Mouse (Mus musculus) MEL (cell line): ENCODE measurements around the gene Daam2. TPM values are rescaled to one million over a fixed set of nuclear protein-coding genes. Genes with fewer than 3 reads are reported as not detected.

Experiments
- DNase-seq: peaks from one replicate; pipeline ENCODE4 v3.0.0; 2011; ENCODE audit warnings: low read depth, low spot score
- H3K27ac ChIP-seq: 2 replicates; pipeline ENCODE4 v1.5.1; 2012; ENCODE audit warnings: low read depth, mild to moderate bottlenecking, control low read depth, low read length, moderate library complexity; ENCODE audit not compliant: control insufficient read depth
- H3K27me3 ChIP-seq, 2 experiments: fragments of 150-350 bp in 1 of 2; sonication (generic) in 1 of 2; 2 replicates each; pipeline ENCODE4 v1.6.1; 2012; ENCODE audit warnings: low read length in 2 of 2, mild to moderate bottlenecking in 2 of 2, improper control_type of control experiment in 1 of 2, moderate library complexity in 1 of 2; ENCODE audit not compliant: insufficient read depth in 2 of 2, control insufficient read depth in 1 of 2
- H3K36me3 ChIP-seq, 2 experiments: 2 replicates each; pipeline ENCODE4 v1.6.1; 2012 to 2014; ENCODE audit warnings: low read length in 2 of 2, improper control_type of control experiment in 1 of 2, inconsistent platforms in 1 of 2, mild to moderate bottlenecking in 1 of 2; ENCODE audit not compliant: insufficient read depth in 2 of 2, control insufficient read depth in 1 of 2
- H3K4me1 ChIP-seq, 2 experiments: fragments of 150-350 bp in 1 of 2; sonication (generic) in 1 of 2; 2 replicates each; pipeline ENCODE4 v1.6.1; 2012; ENCODE audit warnings: low read length in 2 of 2, improper control_type of control experiment in 1 of 2, mild to moderate bottlenecking in 1 of 2; ENCODE audit not compliant: insufficient read depth in 2 of 2, control insufficient read depth in 1 of 2
- H3K4me3 ChIP-seq, 2 experiments: fragments of 150-350 bp in 1 of 2; sonication (generic) in 1 of 2; 2 replicates each; pipeline ENCODE4 v1.5.1; 2012; ENCODE audit warnings: low read depth in 2 of 2, low read length in 2 of 2, mild to moderate bottlenecking in 2 of 2, moderate library complexity in 2 of 2, control low read depth in 1 of 2, improper control_type of control experiment in 1 of 2; ENCODE audit not compliant: control insufficient read depth in 1 of 2, insufficient read depth in 1 of 2
- H3K79me2 ChIP-seq: 2 replicates; pipeline ENCODE4 v1.6.1; 2012; ENCODE audit warnings: mild to moderate bottlenecking, low read length, moderate library complexity; ENCODE audit not compliant: control insufficient read depth, poor library complexity, insufficient read depth
- H3K9ac ChIP-seq: 2 replicates; pipeline ENCODE4 v1.6.1; 2012; ENCODE audit warnings: low read depth, mild to moderate bottlenecking, control low read depth, low read length, moderate library complexity; ENCODE audit not compliant: control insufficient read depth, poor library complexity, severe bottlenecking
- H3K9me3 ChIP-seq: fragments of 150-350 bp; sonication (generic); replicated peaks from 2 replicates; pipeline ENCODE4 v1.6.1; 2012; ENCODE audit warnings: mild to moderate bottlenecking, low read length, improper control_type of control experiment, moderate library complexity; ENCODE audit not compliant: insufficient read depth
- CHD2 ChIP-seq: IDR thresholded peaks from 2 replicates; pipeline ENCODE4 v1.6.1; 2011; ENCODE audit warnings: low read length, improper control_type of control experiment
- CTCF ChIP-seq, 3 experiments: IDR thresholded peaks in 2 of 3; conservative IDR thresholded peaks in 1 of 3; 2 replicates each; pipeline ENCODE4 v1.5.1; 2011 to 2012; ENCODE audit warnings: low read length in 3 of 3, low read depth in 2 of 3, mild to moderate bottlenecking in 2 of 3, improper control_type of control experiment in 1 of 3, inconsistent platforms in 1 of 3, mixed read lengths in 1 of 3, moderate library complexity in 1 of 3; ENCODE audit not compliant: control insufficient read depth in 1 of 3, insufficient read depth in 1 of 3, poor library complexity in 1 of 3, severe bottlenecking in 1 of 3
- E2F4 ChIP-seq: IDR thresholded peaks from 2 replicates; pipeline ENCODE4 v1.6.1; 2011; ENCODE audit warnings: low read depth, low read length, improper control_type of control experiment, borderline replicate concordance
- ETS1 ChIP-seq: IDR thresholded peaks from 2 replicates; pipeline ENCODE4 v1.6.1; 2012; ENCODE audit warnings: low read depth, mild to moderate bottlenecking, inconsistent platforms, low read length, improper control_type of control experiment, moderate library complexity
- JUND ChIP-seq: IDR thresholded peaks from 2 replicates; pipeline ENCODE4 v1.6.1; 2011; ENCODE audit warnings: low read depth, mild to moderate bottlenecking, improper control_type of control experiment, low read length
- MAFK ChIP-seq: IDR thresholded peaks from 2 replicates; pipeline ENCODE4 v1.6.1; 2011; ENCODE audit warnings: low read depth, mild to moderate bottlenecking, low read length, improper control_type of control experiment, borderline replicate concordance
- MAZ ChIP-seq: IDR thresholded peaks from 2 replicates; pipeline ENCODE4 v1.6.1; 2012; ENCODE audit warnings: low read depth, mild to moderate bottlenecking, inconsistent platforms, low read length, improper control_type of control experiment
- MYC ChIP-seq: IDR thresholded peaks from 2 replicates; pipeline ENCODE4 v1.6.1; 2011; ENCODE audit warnings: low read depth, mild to moderate bottlenecking, low read length, improper control_type of control experiment, moderate library complexity
- NRF1 ChIP-seq: IDR thresholded peaks from 2 replicates; pipeline ENCODE4 v1.6.1; 2014; ENCODE audit warnings: low read depth, mild to moderate bottlenecking, inconsistent platforms, low read length, improper control_type of control experiment, moderate library complexity; ENCODE audit not compliant: poor library complexity, insufficient read depth, severe bottlenecking
- POLR2A ChIP-seq, 2 experiments: IDR thresholded peaks; 2 replicates each; pipeline ENCODE4 v1.6.1; 2011 to 2012; ENCODE audit warnings: low read length in 2 of 2, mild to moderate bottlenecking in 2 of 2, control low read depth in 1 of 2, improper control_type of control experiment in 1 of 2, low read depth in 1 of 2, moderate library complexity in 1 of 2; ENCODE audit not compliant: control insufficient read depth in 1 of 2, insufficient read depth in 1 of 2, poor library complexity in 1 of 2
- POLR2AphosphoS5 ChIP-seq: IDR thresholded peaks from 2 replicates; pipeline ENCODE4 v1.6.1; 2012; ENCODE audit warnings: low read depth, borderline replicate concordance, mild to moderate bottlenecking, inconsistent platforms, low read length, moderate library complexity, mixed read lengths
- RAD21 ChIP-seq: IDR thresholded peaks from 2 replicates; pipeline ENCODE4 v1.6.1; 2011; ENCODE audit warnings: mild to moderate bottlenecking, low read depth, low read length, improper control_type of control experiment
- RCOR1 ChIP-seq: IDR thresholded peaks from 2 replicates; pipeline ENCODE4 v1.6.1; 2012; ENCODE audit warnings: low read depth, mild to moderate bottlenecking, inconsistent platforms, low read length, improper control_type of control experiment
- SMC3 ChIP-seq: IDR thresholded peaks from 2 replicates; pipeline ENCODE4 v1.6.1; 2011; ENCODE audit warnings: low read depth, low read length, improper control_type of control experiment
- TBP ChIP-seq: IDR thresholded peaks from 2 replicates; pipeline ENCODE4 v1.8.0; 2011; ENCODE audit warnings: low read depth, low read length, improper control_type of control experiment
- USF1 ChIP-seq: IDR thresholded peaks from 2 replicates; pipeline ENCODE4 v1.6.1; 2014; ENCODE audit warnings: low read depth, mild to moderate bottlenecking, inconsistent platforms, low read length, improper control_type of control experiment, moderate library complexity
- USF2 ChIP-seq, 2 experiments: IDR thresholded peaks; 2 replicates each; pipeline ENCODE4 v1.6.1; 2011 to 2012; ENCODE audit warnings: improper control_type of control experiment in 2 of 2, low read length in 2 of 2, borderline replicate concordance in 1 of 2, inconsistent platforms in 1 of 2, low read depth in 1 of 2, mild to moderate bottlenecking in 1 of 2; ENCODE audit not compliant: insufficient read depth in 1 of 2
- ZNF384 ChIP-seq: IDR thresholded peaks from 2 replicates; pipeline ENCODE4 v1.6.1; 2012; ENCODE audit warnings: low read depth, mild to moderate bottlenecking, inconsistent platforms, low read length, improper control_type of control experiment
- polyA plus RNA-seq, 2 experiments: library from polyadenylated mRNA; stranded (reverse) in 1 of 2; unstranded in 1 of 2; fragments of >175 nt in 1 of 2; fragments of >200 nt in 1 of 2; gene quantifications; 2 replicates each; pipeline versions ENCODE4 v1.2.1 to v1.2.4; 2012; ENCODE audit warnings: low replicate concordance in 2 of 2, low read depth in 1 of 2; ENCODE audit not compliant: insufficient read length in 2 of 2, insufficient read depth in 1 of 2, missing spikeins in 1 of 2
- total RNA-seq: library from RNA; depleted of rRNA; stranded (reverse); fragments of 300-350 nt; gene quantifications from 2 replicates; pipeline ENCODE4 v1.2.3, GENCODE M21; 2012

Gene Daam2
- total and polyA plus RNA-seq, 3 experiments, result 0.04 to 0.28 TPM; not detected in 1

GRCm38 (mm10) chr17:49515141-49515540 lies 49.0 kb downstream of the Daam2 start:
- Histone ChIP-seq H3K36me3 (no peaks in the 10 kb centered on the region), H3K27ac (no peak overlapping the region), H3K27me3 (no peaks in the 10 kb centered on the region), H3K9ac (no peak overlapping the region), H3K4me3 (no peak overlapping the region), H3K4me1 (no peaks in the 10 kb centered on the region), H3K79me2 (no peaks in the 10 kb centered on the region), H3K9me3 (no peaks in the 10 kb centered on the region)
- TF ChIP-seq ETS1 (no peak), RAD21 (no peak), JUND (no peak), RCOR1 (no peak)
- no peak for DNase-seq

GRCm38 (mm10) chr17:49512671-49513085 lies 51.5 kb downstream of the Daam2 start:
- H3K36me3 ChIP-seq, result no peaks in the 10 kb centered on the region
- H3K27me3 ChIP-seq, result no peaks in the 10 kb centered on the region
- H3K4me3 ChIP-seq, result no peak overlapping the region
- no peaks in the 10 kb centered on the region for H3K79me2 ChIP-seq
- TF ChIP-seq USF2 (IDR thresholded peaks at IDR 0.05; ENCODE audit: borderline replicate concordance in 1 of 2, insufficient read depth in 1 of 2, low read depth in 1 of 2, low read length in 2 of 2), result no peak
- no peak for TF ChIP-seq MAZ
- TF ChIP-seq NRF1, result no peak
- TF ChIP-seq TBP, result no peak
- TF ChIP-seq CTCF (IDR thresholded peaks at IDR 0.05 in 2 of 3, conservative IDR thresholded peaks at IDR 0.05 in 1 of 3; ENCODE audit: control insufficient read depth in 1 of 3, insufficient read depth in 1 of 3, low read depth in 2 of 3, low read length in 3 of 3, poor library complexity in 1 of 3, severe bottlenecking in 1 of 3), result no peak
- no peak for TF ChIP-seq MAFK
- no peak for TF ChIP-seq POLR2AphosphoS5
- no peak for TF ChIP-seq ZNF384
- no peak for TF ChIP-seq E2F4
- no peak for TF ChIP-seq MYC
- TF ChIP-seq SMC3, result no peak
- TF ChIP-seq ETS1, result no peak
- TF ChIP-seq POLR2A (IDR thresholded peaks at IDR 0.05; ENCODE audit: control insufficient read depth in 1 of 2, insufficient read depth in 1 of 2, low read depth in 1 of 2, low read length in 2 of 2, poor library complexity in 1 of 2), result no peak
- no peak for TF ChIP-seq USF1
- no peak for TF ChIP-seq CHD2
- TF ChIP-seq RAD21, result no peak
- no peak overlapping the region for H3K9ac ChIP-seq
- no peak overlapping the region for H3K27ac ChIP-seq
- peak; percentile 7 for DNase-seq
- H3K9me3 ChIP-seq, result no peaks in the 10 kb centered on the region
- H3K4me1 ChIP-seq, result no peaks in the 10 kb centered on the region
